Comparison of ENCODE assay signal across 33 mouse cellular contexts in genomic region chr3:130828346-130828745, GRCm38 (mm10).
"Had no signal": no experiment of that assay in that cellular context is flagged by ENCODE, and none has a peak within 500 bp of the region (broad histone marks: within the 10 kb centered on the region; RNA-seq: fewer than 3 reads in every experiment).

No protein-coding gene starts in this region.

- H3K9me3 ChIP-seq: heart, embryonic 12.5 days; heart, embryonic 13.5 days; heart, embryonic 15.5 days; hindbrain, embryonic 10.5 days; hindbrain, embryonic 12.5 days; hindbrain, embryonic 13.5 days; hindbrain, embryonic 15.5 days; intestine, embryonic 15.5 days; kidney, embryonic 15.5 days had no signal

- H3K27ac ChIP-seq: heart, embryonic 13.5 days; heart, embryonic 15.5 days; hindbrain, embryonic 10.5 days; hindbrain, embryonic 12.5 days; hindbrain, embryonic 13.5 days; hindbrain, embryonic 15.5 days; hindbrain, postnatal 0 days; intestine, embryonic 15.5 days; kidney, embryonic 15.5 days; kidney, postnatal 0 days; layer of hippocampus, adult 2 months; left cerebral cortex, adult 2 months had no signal

- H3K27me3 ChIP-seq: heart, embryonic 12.5 days; heart, embryonic 13.5 days; heart, embryonic 15.5 days; hindbrain, embryonic 12.5 days; hindbrain, embryonic 13.5 days; hindbrain, embryonic 15.5 days; intestine, embryonic 15.5 days; kidney, embryonic 15.5 days had no signal

- ATAC-seq: hindbrain, embryonic 16.5 days; hindbrain, postnatal 0 days; inflammation-experienced regulatory T-cells, adult 6 months; intestine, embryonic 15.5 days; intestine, embryonic 16.5 days; intestine, postnatal 0 days had no signal

- H3K4me1 ChIP-seq: hindbrain, embryonic 13.5 days; hindbrain, embryonic 15.5 days; intestine, embryonic 15.5 days had no signal

- DNase-seq: heart, postnatal 10 days; heart, postnatal 14 days; heart, postnatal 36 days; heart, postnatal 4 days; kidney, adult 11 months; kidney, adult 18-20 months; kidney, adult 2 months; kidney, adult 8-10 months; kidney, adult 9 months; kidney, postnatal 10 days; kidney, postnatal 14 days; kidney, postnatal 36 days; kidney, postnatal 4 days; layer of hippocampus, adult 9-11 months; layer of hippocampus, postnatal 36 days had no signal

- H3K4me2 ChIP-seq: heart, embryonic 11.5 days; heart, embryonic 12.5 days; heart, embryonic 13.5 days; heart, embryonic 15.5 days; hindbrain, embryonic 12.5 days; hindbrain, embryonic 13.5 days; hindbrain, embryonic 15.5 days; intestine, embryonic 15.5 days; kidney, embryonic 15.5 days had no signal

- H3K36me3 ChIP-seq: heart, embryonic 12.5 days; heart, embryonic 13.5 days; heart, embryonic 15.5 days; hindbrain, embryonic 10.5 days; hindbrain, embryonic 12.5 days; hindbrain, embryonic 13.5 days; hindbrain, embryonic 15.5 days; intestine, embryonic 15.5 days; kidney, embryonic 15.5 days had no signal

- H3K9ac ChIP-seq: heart, embryonic 12.5 days; heart, embryonic 13.5 days; heart, embryonic 15.5 days; hindbrain, embryonic 12.5 days; hindbrain, embryonic 13.5 days; hindbrain, embryonic 15.5 days; intestine, embryonic 15.5 days; kidney, embryonic 15.5 days had no signal

- H3K4me3 ChIP-seq: heart, embryonic 12.5 days; heart, embryonic 13.5 days; heart, embryonic 15.5 days; hindbrain, embryonic 10.5 days; hindbrain, embryonic 12.5 days; hindbrain, embryonic 13.5 days; hindbrain, embryonic 15.5 days; intestine, embryonic 15.5 days; kidney, embryonic 15.5 days; layer of hippocampus, adult 2 months; left cerebral cortex, adult 2 months had no signal
